Mouse (Mus musculus) thymus, postnatal 36 days (tissue): ENCODE measurements around the gene Slc12a1.

Source experiments
- DNase-seq, 2 experiments: peaks; one replicate each; pipeline ENCODE4 v3.0.0; 2022; ENCODE audit warnings: mixed read lengths in 2 of 2

Gene Slc12a1

GRCm38 (mm10) chr2:125211831-125212510, 59.7 kb downstream of the Slc12a1 start:
- DNase-seq, result no peak

GRCm38 (mm10) chr2:125214592-125214991, 62.3 kb downstream of the Slc12a1 start:
- DNase-seq, result peak; percentile 19 to 42

GRCm38 (mm10) chr2:125217286-125217685, 65.0 kb downstream of the Slc12a1 start:
- DNase-seq, result no peak

- DNase-seq, result no peak
These were observed 66.3 kb downstream of the Slc12a1 start for GRCm38 (mm10) chr2:125218566-125218965.

GRCm38 (mm10) chr2:125219268-125219667, 67.0 kb downstream of the Slc12a1 start:
- no peak for DNase-seq

- DNase-seq, result no peak
These were observed 69.4 kb downstream of the Slc12a1 start for GRCm38 (mm10) chr2:125221673-125222072.

- no peak for DNase-seq
These were observed 76.4 kb downstream of the Slc12a1 start for GRCm38 (mm10) chr2:125228472-125229409.

GRCm38 (mm10) chr2:125232183-125232582, 79.9 kb downstream of the Slc12a1 start:
- DNase-seq, result no peak

- no peak for DNase-seq
These were observed 81.2 kb downstream of the Slc12a1 start for GRCm38 (mm10) chr2:125233537-125233936.

- DNase-seq, result no peak
These were observed 81.7 kb downstream of the Slc12a1 start for GRCm38 (mm10) chr2:125234049-125234448.

- no peak for DNase-seq
These were observed 93.4 kb downstream of the Slc12a1 start for GRCm38 (mm10) chr2:125245545-125246285.

GRCm38 (mm10) chr2:125246669-125247068, 94.4 kb downstream of the Slc12a1 start:
- DNase-seq, result peak in 1 of 2 experiments; percentile 5

- DNase-seq, result peak; percentile 96 to 99
These were observed 95.0 kb downstream of the Slc12a1 start, which contains the start of gene Dut for GRCm38 (mm10) chr2:125247108-125247961. Gene Dut (plus strand): TSS chr2:125247190.

- no peak for DNase-seq
These were observed 95.6 kb downstream of the Slc12a1 start for GRCm38 (mm10) chr2:125247962-125248235.

GRCm38 (mm10) chr2:125248256-125248655, 96.0 kb downstream of the Slc12a1 start:
- DNase-seq, result peak in 1 of 2 experiments; percentile 5

- no peak for DNase-seq
These were observed 97.0 kb downstream of the Slc12a1 start for GRCm38 (mm10) chr2:125249339-125249738.

GRCm38 (mm10) chr2:125249874-125250273, 97.6 kb downstream of the Slc12a1 start:
- no peak for DNase-seq

GRCm38 (mm10) chr2:125251781-125252180, 99.5 kb downstream of the Slc12a1 start:
- DNase-seq, result peak; percentile 24 to 29

GRCm38 (mm10) chr2:125252275-125252674, 100.0 kb downstream of the Slc12a1 start:
- DNase-seq, result peak; percentile 47 to 58

- DNase-seq, result peak; percentile 3 to 28
These were observed 101.4 kb downstream of the Slc12a1 start for GRCm38 (mm10) chr2:125253699-125254098.

GRCm38 (mm10) chr2:125254630-125255029, 102.3 kb downstream of the Slc12a1 start:
- DNase-seq, result no peak

- DNase-seq, result no peak
These were observed 103.6 kb downstream of the Slc12a1 start for GRCm38 (mm10) chr2:125255886-125256285.
